Mouse (Mus musculus): ENCODE measurements around the gene Asb18.

DNA sequence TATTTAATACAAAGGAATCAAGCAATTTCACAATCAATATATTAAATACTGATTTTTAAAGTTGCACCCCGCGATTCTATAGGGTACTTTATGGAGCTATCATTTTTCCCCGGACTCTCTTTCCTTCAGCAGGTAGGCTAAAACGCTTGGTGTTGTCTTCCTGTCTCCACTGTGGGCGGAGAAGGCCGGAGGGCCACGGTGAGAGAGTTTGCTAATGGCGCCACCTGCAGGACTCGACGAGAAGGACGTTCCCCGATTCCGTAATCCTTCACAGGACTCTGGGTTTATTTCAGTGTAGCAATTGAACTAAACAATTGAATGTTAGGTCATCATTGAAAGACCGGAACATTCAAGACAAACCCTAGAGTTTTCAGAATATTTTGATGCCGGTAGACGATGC lies 71.3 kb downstream of the Asb18 start:
- TF ChIP-seq POU5F1 (IDR thresholded peaks at IDR 0.05; ENCODE audit: borderline replicate concordance, low read length) (no peak), CTCF (conservative IDR thresholded peaks at IDR 0.05; ENCODE audit: low read length) (peak; percentile 77)

Measured in E14TG2a.4 (cell line).